Mouse (Mus musculus) heart, postnatal 0 days (tissue): ENCODE results near the gene Nfia. TPM values are rescaled to one million over a fixed set of nuclear protein-coding genes. Genes with fewer than 3 reads are reported as not detected.
A peak's percentile ranks its signal among the peaks of the same experiment; 100 is the strongest.

Experiments used
- ATAC-seq: fragments of 200-750 bp; cut with Nextera tagmentation; 2 replicates; pipeline ENCODE4 v1.8.0; 2017; ENCODE audit warnings: low read depth, moderate number of reproducible peaks, moderate library complexity; ENCODE audit not compliant: insufficient read depth
- DNase-seq: peaks from one replicate; pipeline ENCODE4 v3.0.0-alpha.2; 2016; ENCODE audit warnings: low spot score
- H3K27ac ChIP-seq: fragments of 300-500 bp; sonication (generic); 2 replicates; pipeline ENCODE4 v1.5.1; 2014; ENCODE audit warnings: low read depth, mild to moderate bottlenecking
- H3K27me3 ChIP-seq: fragments of 300-500 bp; sonication (generic); 2 replicates; pipeline ENCODE4 v1.6.1; 2014; ENCODE audit warnings: low read length, mixed read lengths; ENCODE audit not compliant: control insufficient read depth, insufficient read depth
- H3K36me3 ChIP-seq: fragments of 300-500 bp; sonication (generic); replicated peaks from 2 replicates; pipeline ENCODE4 v1.6.1; 2014; ENCODE audit warnings: low read length, mixed read lengths; ENCODE audit not compliant: control insufficient read depth, insufficient read depth
- H3K4me1 ChIP-seq: fragments of 300-500 bp; sonication (generic); 2 replicates; pipeline ENCODE4 v1.6.1; 2014; ENCODE audit warnings: antibody characterized with exemption; ENCODE audit not compliant: control insufficient read depth, insufficient read depth
- H3K4me2 ChIP-seq: fragments of 300-500 bp; sonication (generic); 2 replicates; pipeline ENCODE4 v1.6.1; 2014; ENCODE audit warnings: low read depth, mild to moderate bottlenecking, low read length, moderate library complexity
- H3K4me3 ChIP-seq: fragments of 300-500 bp; sonication (generic); 2 replicates; pipeline ENCODE4 v1.5.1; 2014; ENCODE audit warnings: low read depth, low read length
- H3K9ac ChIP-seq: fragments of 300-500 bp; sonication (generic); replicated peaks from 2 replicates; pipeline ENCODE4 v1.6.1; 2014; ENCODE audit warnings: low read depth, low read length, mixed read lengths
- H3K9me3 ChIP-seq: fragments of 300-500 bp; sonication (generic); replicated peaks from 2 replicates; pipeline ENCODE4 v1.6.1; 2016; ENCODE audit warnings: low read length; ENCODE audit not compliant: control insufficient read depth
- CTCF ChIP-seq: IDR thresholded peaks from 2 replicates; pipeline ENCODE4 v1.5.1; 2016; ENCODE audit warnings: antibody characterized with exemption, control low read depth, low read depth
- EP300 ChIP-seq: IDR thresholded peaks from 2 replicates; pipeline ENCODE4 v1.6.1; 2016; ENCODE audit warnings: antibody characterized with exemption, low read depth
- WGBS: fragments of 180-500 bp; shearing (Covaris S2); extraction: QIAGEN DNeasy Blood & Tissue Kit; methylation state at CpG from one replicate; pipeline ENCODE4 v1.1.7; 2014; 5-methylcytosine and 5-hydroxymethylcytosine counted together
- polyA plus RNA-seq: library from polyadenylated mRNA; unstranded; fragments of >200 nt; fragmentation: Nextera tagmentation; extraction: Ambion mirVana; gene quantifications from 2 replicates; pipeline ENCODE4 v1.2.1, GENCODE M21; 2015
- total RNA-seq: library from RNA; depleted of rRNA; stranded (reverse); fragments of >200 nt; gene quantifications from 2 replicates; pipeline ENCODE4 v1.2.3, GENCODE M21; 2014; ENCODE audit warnings: low replicate concordance

The Nfia gene
- total and polyA plus RNA-seq, 2 experiments from 2014 or later: 53.8 to 114 TPM

DNA sequence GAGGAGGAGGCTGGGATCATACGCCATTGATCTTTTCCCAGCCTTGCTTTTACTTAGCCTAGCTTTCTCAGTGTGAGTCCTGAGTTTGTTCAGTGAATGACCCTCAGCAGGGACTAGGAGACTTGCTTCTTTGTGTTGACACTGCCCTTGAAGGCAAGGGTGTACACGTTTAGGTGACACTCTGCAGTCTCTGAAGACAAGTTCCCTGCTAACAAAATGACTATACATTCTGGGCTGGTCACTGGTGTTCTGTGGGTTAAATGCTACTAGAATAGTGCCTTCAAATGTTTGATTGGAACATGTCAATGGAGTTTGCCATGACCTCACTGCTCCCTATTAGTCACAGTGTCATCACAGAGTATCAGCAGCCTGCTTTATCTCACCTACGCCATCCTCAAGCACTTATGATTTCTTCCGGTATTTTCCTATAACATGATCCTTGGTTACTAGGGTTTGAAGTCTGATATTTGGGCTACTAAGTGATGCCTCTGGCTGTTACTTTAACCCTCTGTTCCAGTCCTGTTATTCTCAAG, 68.6 kb downstream of the Nfia start:
- H3K4me1 ChIP-seq: peaks cover 50% of the 10 kb centered on the region
- no peaks in the 10 kb centered on the region for H3K9me3 ChIP-seq
- H3K4me3 ChIP-seq: no peak overlapping the region
- no peak overlapping the region for H3K9ac ChIP-seq
- H3K36me3 ChIP-seq: no peaks in the 10 kb centered on the region
- peak overlapping the region; percentile 24; the same call in 1 of the 2 replicates for H3K27ac ChIP-seq
- no peak for ATAC-seq
- 40% methylated on average over 4 of the region's 4 CpGs for WGBS
- H3K4me2 ChIP-seq: no peak overlapping the region
- H3K27me3 ChIP-seq: no peaks in the 10 kb centered on the region
- DNase-seq: no peak
- no peak for TF ChIP-seq CTCF
- TF ChIP-seq EP300: no peak

DNA sequence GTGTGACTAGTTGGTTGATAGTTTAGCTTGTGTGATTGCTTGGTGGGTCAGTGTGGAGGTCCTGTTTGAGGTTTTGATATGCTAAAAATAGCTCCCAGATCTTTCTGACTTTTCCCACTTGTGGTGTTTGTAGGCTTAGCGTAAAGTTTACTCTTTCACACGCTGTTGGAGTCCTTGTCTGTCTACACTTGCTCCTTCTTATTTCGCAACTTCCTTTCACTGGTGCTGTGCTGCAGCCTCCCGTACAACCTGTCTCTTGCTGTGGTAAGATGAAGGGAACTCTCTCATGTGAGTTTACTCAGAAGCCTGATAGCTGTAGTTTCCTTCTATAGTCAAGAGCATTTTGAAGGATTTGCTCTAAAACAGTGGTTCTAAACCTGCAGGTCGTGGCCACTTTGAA, 69.2 kb downstream of the Nfia start:
- H3K9me3 ChIP-seq: no peaks in the 10 kb centered on the region
- H3K27me3 ChIP-seq: no peaks in the 10 kb centered on the region
- H3K36me3 ChIP-seq: no peaks in the 10 kb centered on the region
- no peak overlapping the region for H3K4me2 ChIP-seq
- no peak for ATAC-seq
- H3K9ac ChIP-seq: no peak overlapping the region
- 40% methylated on average over 5 of the region's 5 CpGs for WGBS
- peak overlapping the region; percentile 59 for H3K27ac ChIP-seq
- no peak overlapping the region for H3K4me3 ChIP-seq
- DNase-seq: no peak
- peaks cover 52% of the 10 kb centered on the region for H3K4me1 ChIP-seq
- TF ChIP-seq CTCF (no peak), EP300 (no peak)

DNA sequence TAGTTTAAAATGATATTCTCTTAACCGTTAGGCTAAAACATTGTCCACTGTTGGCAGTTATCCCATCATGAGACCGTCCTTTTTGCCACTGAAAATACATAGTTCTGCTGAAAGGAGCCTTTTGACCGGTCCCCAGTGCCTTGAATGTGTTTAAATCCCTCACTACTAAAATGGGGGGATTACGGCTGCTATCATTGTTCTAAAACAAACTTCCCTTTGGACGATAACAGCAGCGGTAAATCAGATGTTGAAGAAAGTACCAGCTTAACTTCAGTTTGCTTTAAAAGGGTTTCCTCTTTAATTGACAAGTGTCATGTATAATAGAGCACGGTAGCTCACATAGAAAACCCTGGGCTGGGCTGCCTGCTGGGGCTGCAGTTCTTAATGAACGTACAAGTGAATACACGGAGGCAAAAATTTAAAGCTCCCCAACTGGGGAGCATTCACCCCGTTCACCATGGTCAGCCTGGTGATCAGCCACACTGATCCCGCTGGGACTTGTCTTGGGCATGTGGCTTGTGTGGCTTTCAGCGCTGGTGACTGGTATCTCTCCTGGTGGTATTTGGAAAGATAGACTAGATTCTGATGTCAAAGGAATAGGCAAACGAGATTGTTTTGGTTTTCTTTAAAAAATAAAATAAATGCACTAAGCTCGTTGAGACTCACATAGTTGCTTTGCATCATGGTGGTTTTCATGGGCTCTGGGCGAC, 71.6 kb downstream of the Nfia start:
- ATAC-seq (no peak), DNase-seq (no peak)
- H3K36me3 ChIP-seq: no peaks in the 10 kb centered on the region
- H3K27me3 ChIP-seq: no peaks in the 10 kb centered on the region
- H3K9me3 ChIP-seq: no peaks in the 10 kb centered on the region
- no peak overlapping the region for H3K9ac ChIP-seq
- no peak overlapping the region for H3K4me3 ChIP-seq
- peak overlapping the region; percentile 44 for H3K27ac ChIP-seq
- WGBS: 68% methylated on average over 15 of the region's 15 CpGs
- TF ChIP-seq CTCF: no peak
- no peak for TF ChIP-seq EP300
- H3K4me2 ChIP-seq: no peak overlapping the region
- H3K4me1 ChIP-seq: peaks cover 47% of the 10 kb centered on the region

DNA sequence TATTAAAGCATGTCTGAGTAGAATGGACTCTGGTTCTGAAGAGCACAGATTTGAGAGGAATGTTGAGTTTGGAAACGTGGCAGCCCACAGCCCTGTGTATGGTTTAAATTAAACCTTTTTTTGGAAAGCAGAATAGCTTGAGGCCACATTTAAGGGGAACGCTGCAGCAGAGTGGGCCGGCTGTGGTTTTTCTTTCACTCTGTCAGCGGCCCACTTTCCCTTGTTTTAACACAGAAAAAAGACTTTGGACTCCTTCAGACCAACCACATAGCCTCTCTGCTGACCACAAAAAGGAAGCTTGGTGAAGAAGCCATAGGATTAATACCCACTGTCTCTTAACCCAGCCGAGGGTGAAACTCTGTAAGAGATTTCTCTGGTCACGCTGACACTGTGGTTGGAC, 72.4 kb downstream of the Nfia start:
- peak overlapping the region; percentile 31; the same call in 1 of the 2 replicates for H3K4me2 ChIP-seq
- H3K4me3 ChIP-seq: peak overlapping the region; percentile 9; the same call in 1 of the 2 replicates
- no peaks in the 10 kb centered on the region for H3K9me3 ChIP-seq
- ATAC-seq (no peak), DNase-seq (no peak)
- H3K27ac ChIP-seq: peak overlapping the region; percentile 44
- 60% methylated on average over 6 of the region's 6 CpGs for WGBS
- H3K9ac ChIP-seq: no peak overlapping the region
- H3K27me3 ChIP-seq: no peaks in the 10 kb centered on the region
- H3K4me1 ChIP-seq: peaks cover 40% of the 10 kb centered on the region
- TF ChIP-seq CTCF: no peak
- TF ChIP-seq EP300: no peak
- H3K36me3 ChIP-seq: no peaks in the 10 kb centered on the region

DNA sequence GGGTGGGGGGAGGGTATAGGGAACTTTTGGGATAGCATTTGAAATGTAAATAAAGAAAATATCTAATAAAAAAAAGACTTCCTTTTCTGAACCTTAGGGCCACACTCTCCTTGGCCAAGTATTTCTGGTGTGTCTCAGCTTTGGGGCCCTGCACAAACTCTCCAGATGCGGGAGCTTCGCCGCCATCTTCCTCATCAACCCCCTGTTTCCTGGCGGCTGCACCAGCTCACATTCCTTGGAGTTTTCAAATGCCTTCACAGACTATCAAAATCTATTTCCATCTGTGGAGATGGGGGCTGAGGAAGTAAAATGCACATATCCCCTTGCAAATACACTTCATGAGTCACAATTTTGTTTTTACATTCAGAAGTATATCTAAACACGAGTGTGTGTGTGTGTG, 75.1 kb downstream of the Nfia start:
- Histone ChIP-seq H3K27ac (peak overlapping the region; percentile 66), H3K9me3 (no peaks in the 10 kb centered on the region), H3K9ac (no peak overlapping the region), H3K4me2 (no peak overlapping the region), H3K4me3 (no peak overlapping the region), H3K36me3 (no peaks in the 10 kb centered on the region), H3K27me3 (no peaks in the 10 kb centered on the region), H3K4me1 (peaks cover 25% of the 10 kb centered on the region)
- peak; percentile 57; the same call in 1 of the 2 replicates for ATAC-seq
- TF ChIP-seq EP300 (no peak), CTCF (no peak)
- no peak for DNase-seq
- WGBS: 21% methylated on average over 5 of the region's 5 CpGs
